Mouse (Mus musculus): ENCODE data around the gene Rab44.

- TF ChIP-seq CTCF (IDR thresholded peaks at IDR 0.05; ENCODE audit: control insufficient read depth, insufficient read depth, low read length) (no peak), POLR2A (IDR thresholded peaks at IDR 0.05; ENCODE audit: borderline replicate concordance, control insufficient read depth, low read depth, low read length) (no peak)
These were observed 14.9 kb upstream of the Rab44 start for GRCm38 (mm10) chr17:29099076-29099475.
